Mouse (Mus musculus): ENCODE results near the gene Vps13d. TPM values are rescaled to one million over a fixed set of nuclear protein-coding genes. Genes with fewer than 3 reads are reported as not detected.

Gene Vps13d
- polyA plus RNA-seq, 1 experiment: 15.6 TPM

DNA sequence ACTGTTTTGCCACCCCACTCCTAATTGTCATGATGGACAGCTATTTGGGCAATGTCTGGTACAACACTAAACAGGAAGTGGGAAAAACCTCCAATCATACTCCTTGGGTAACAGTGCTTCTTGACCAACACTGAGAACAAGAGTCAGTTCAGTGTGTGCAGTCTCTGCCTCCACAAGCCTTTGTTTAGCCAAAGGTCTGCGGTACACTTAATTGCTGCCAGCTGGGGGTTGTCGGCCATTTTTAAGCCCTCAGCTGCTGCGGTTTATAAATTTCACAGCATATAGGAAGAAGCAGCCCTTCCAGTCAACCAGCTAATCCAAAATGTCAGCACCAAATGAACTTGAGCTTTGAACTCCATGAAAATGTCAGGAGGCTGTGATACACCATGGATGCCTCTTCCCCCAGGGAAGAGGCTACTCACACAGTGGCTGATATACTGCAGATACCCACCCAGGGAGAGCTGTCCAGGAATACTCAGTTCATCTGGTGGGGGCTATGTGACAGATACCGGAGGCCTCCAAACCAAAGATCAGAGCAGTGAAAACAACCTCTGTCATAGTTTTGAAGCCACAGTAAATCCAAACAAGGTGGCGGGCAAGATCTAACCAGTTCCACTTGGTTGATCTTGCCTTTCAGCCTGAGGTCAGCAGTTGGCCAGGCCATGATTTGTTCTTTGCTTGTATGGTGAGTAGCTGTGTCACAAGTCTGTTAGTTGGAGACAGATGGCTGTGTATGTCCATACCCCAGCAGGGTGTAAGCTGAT is 206.2 kb downstream of the Vps13d start:
- H3K27ac ChIP-seq (ENCODE audit: insufficient read depth, low read length): no peak overlapping the region

DNA sequence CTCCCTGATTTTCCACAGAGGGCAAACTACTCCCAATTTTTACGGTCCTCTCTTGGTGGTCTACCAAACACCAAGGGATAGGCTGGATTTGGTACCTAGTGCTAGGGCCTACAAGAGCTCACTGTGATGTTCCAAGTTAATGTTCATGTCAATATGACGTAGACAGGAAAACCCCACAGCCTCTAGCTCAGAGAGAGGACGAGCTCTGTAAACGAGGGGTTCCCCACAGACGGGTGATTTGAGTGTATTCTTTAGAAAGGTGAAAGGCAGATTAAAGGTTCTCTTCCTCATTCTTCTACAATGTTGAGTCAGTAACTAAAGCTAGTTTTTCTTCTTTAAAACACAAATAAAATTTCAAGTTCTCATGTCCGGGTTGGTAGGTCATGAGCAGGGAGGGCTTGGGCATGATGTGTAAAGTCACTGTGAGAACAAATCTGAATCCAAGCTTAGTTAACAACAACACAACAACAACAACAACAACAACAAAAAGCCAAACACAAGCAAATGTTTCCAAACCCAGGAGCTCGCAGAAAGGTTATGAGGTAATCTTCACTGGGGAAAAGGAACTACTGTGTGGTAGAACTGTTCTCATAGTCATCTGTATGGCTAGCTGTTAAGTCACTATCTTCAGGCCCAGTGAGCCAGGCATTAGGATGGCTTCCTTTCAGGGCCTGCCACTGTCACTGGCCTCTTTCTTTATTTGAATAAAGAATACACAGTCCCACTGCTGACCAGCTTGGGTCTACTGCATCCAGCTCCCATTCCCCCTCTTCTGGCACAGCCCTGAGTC is 208.6 kb downstream of the Vps13d start:
- H3K27ac ChIP-seq (ENCODE audit: insufficient read depth, low read length): no peak overlapping the region
- TF ChIP-seq EP300 (IDR thresholded peaks at IDR 0.05; ENCODE audit: insufficient read depth, low read depth, low read length) (no peak), POLR2A (IDR thresholded peaks at IDR 0.05; ENCODE audit: insufficient read depth, low read length) (no peak), CTCF (IDR thresholded peaks at IDR 0.05; ENCODE audit: low read depth, low read length) (no peak)
- no peaks in the 10 kb centered on the region for H3K4me1 ChIP-seq (ENCODE audit: control insufficient read depth, insufficient read depth, low read length)
- H3K9me3 ChIP-seq (replicated peaks; ENCODE audit: control insufficient read depth, insufficient read depth, low read length, poor library complexity, severe bottlenecking): no peaks in the 10 kb centered on the region
- H3K36me3 ChIP-seq (ENCODE audit: control insufficient read depth, insufficient read depth, low read length, poor library complexity, severe bottlenecking): no peaks in the 10 kb centered on the region
- H3K9ac ChIP-seq (ENCODE audit: low read depth, poor library complexity, severe bottlenecking): no peak overlapping the region
- no peak overlapping the region for H3K4me3 ChIP-seq (ENCODE audit: low read depth, low read length)
- no peaks in the 10 kb centered on the region for H3K27me3 ChIP-seq (ENCODE audit: control insufficient read depth, insufficient read depth, low read length, poor library complexity, severe bottlenecking)

More for the DNA sequence above, 206.2 kb downstream of the Vps13d start:
- Histone ChIP-seq H3K9me3 (replicated peaks; ENCODE audit: control insufficient read depth, insufficient read depth, low read length, poor library complexity, severe bottlenecking) (no peaks in the 10 kb centered on the region), H3K36me3 (ENCODE audit: control insufficient read depth, insufficient read depth, low read length, poor library complexity, severe bottlenecking) (no peaks in the 10 kb centered on the region), H3K4me3 (ENCODE audit: low read depth, low read length) (no peak overlapping the region), H3K4me1 (ENCODE audit: control insufficient read depth, insufficient read depth, low read length) (peaks cover 5% of the 10 kb centered on the region), H3K27me3 (ENCODE audit: control insufficient read depth, insufficient read depth, low read length, poor library complexity, severe bottlenecking) (no peaks in the 10 kb centered on the region), H3K9ac (ENCODE audit: low read depth, poor library complexity, severe bottlenecking) (no peak overlapping the region)
- TF ChIP-seq POLR2A (IDR thresholded peaks at IDR 0.05; ENCODE audit: insufficient read depth, low read length): no peak
- TF ChIP-seq CTCF (IDR thresholded peaks at IDR 0.05; ENCODE audit: low read depth, low read length): no peak
- TF ChIP-seq EP300 (IDR thresholded peaks at IDR 0.05; ENCODE audit: insufficient read depth, low read depth, low read length): no peak

DNA sequence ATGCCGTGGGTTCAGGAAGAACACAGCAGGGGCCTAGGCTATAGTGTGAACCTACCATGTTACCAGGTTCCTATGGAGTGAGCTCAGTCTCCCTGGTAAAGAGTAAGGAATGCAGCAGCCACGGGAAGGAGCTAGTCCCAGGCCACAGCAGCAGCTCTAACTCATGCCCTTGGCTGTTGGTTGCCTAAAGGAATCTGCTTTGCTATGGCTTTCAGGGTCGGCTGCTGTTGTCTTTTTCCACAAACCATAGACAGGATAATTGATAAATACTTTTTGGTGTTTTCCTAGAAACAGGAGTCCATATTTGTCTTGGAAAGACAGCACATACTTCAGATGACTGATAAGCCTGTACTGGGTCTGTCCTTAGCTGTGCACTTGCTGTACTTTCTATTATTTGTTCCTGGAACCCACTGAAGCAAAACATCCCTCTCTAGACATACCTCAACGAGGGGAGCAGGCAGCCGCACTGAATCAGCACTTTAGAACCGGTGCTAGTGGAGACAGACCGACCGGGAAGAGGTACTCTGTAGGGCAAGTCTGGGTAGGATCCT is 210.9 kb downstream of the Vps13d start:
- no peak for TF ChIP-seq POLR2A (IDR thresholded peaks at IDR 0.05; ENCODE audit: insufficient read depth, low read length)
- TF ChIP-seq CTCF (IDR thresholded peaks at IDR 0.05; ENCODE audit: low read depth, low read length): no peak
- no peak for TF ChIP-seq EP300 (IDR thresholded peaks at IDR 0.05; ENCODE audit: insufficient read depth, low read depth, low read length)
- Histone ChIP-seq H3K36me3 (ENCODE audit: control insufficient read depth, insufficient read depth, low read length, poor library complexity, severe bottlenecking) (no peaks in the 10 kb centered on the region), H3K4me3 (ENCODE audit: low read depth, low read length) (no peak overlapping the region), H3K27ac (ENCODE audit: insufficient read depth, low read length) (no peak overlapping the region), H3K27me3 (ENCODE audit: control insufficient read depth, insufficient read depth, low read length, poor library complexity, severe bottlenecking) (no peaks in the 10 kb centered on the region), H3K9me3 (replicated peaks; ENCODE audit: control insufficient read depth, insufficient read depth, low read length, poor library complexity, severe bottlenecking) (no peaks in the 10 kb centered on the region), H3K9ac (ENCODE audit: low read depth, poor library complexity, severe bottlenecking) (no peak overlapping the region), H3K4me1 (ENCODE audit: control insufficient read depth, insufficient read depth, low read length) (no peaks in the 10 kb centered on the region)

DNA sequence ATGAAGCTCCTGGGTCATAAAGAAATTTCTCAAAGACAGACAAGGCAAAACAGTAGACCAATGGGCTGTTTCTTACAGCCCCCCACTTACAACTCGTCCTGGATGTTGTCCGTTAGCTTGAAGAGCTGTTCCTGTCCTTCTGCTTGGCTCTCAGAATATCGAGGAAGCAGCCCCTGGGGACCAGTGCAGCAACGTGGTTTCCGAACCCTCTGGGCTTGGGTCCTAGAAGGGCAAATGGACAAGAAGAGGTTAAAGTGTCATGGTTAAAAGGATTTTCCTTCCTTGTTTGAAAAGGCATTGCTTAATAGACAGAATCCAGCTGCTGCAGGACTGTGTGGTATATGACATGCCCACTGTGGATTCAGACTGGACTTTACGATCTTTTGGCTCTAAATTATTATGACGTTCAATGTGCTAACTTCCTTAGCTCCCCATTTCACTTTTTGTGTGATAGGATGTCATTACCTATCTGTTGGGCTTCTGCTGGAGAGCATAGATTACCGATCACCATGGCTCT is 211.5 kb downstream of the Vps13d start:
- no peaks in the 10 kb centered on the region for H3K4me1 ChIP-seq (ENCODE audit: control insufficient read depth, insufficient read depth, low read length)
- no peaks in the 10 kb centered on the region for H3K27me3 ChIP-seq (ENCODE audit: control insufficient read depth, insufficient read depth, low read length, poor library complexity, severe bottlenecking)
- no peak overlapping the region for H3K9ac ChIP-seq (ENCODE audit: low read depth, poor library complexity, severe bottlenecking)
- H3K9me3 ChIP-seq (replicated peaks; ENCODE audit: control insufficient read depth, insufficient read depth, low read length, poor library complexity, severe bottlenecking): no peaks in the 10 kb centered on the region
- H3K4me3 ChIP-seq (ENCODE audit: low read depth, low read length): no peak overlapping the region
- no peak for TF ChIP-seq EP300 (IDR thresholded peaks at IDR 0.05; ENCODE audit: insufficient read depth, low read depth, low read length)
- no peak for TF ChIP-seq POLR2A (IDR thresholded peaks at IDR 0.05; ENCODE audit: insufficient read depth, low read length)
- no peak for TF ChIP-seq CTCF (IDR thresholded peaks at IDR 0.05; ENCODE audit: low read depth, low read length)
- H3K36me3 ChIP-seq (ENCODE audit: control insufficient read depth, insufficient read depth, low read length, poor library complexity, severe bottlenecking): no peaks in the 10 kb centered on the region
- H3K27ac ChIP-seq (ENCODE audit: insufficient read depth, low read length): no peak overlapping the region

DNA sequence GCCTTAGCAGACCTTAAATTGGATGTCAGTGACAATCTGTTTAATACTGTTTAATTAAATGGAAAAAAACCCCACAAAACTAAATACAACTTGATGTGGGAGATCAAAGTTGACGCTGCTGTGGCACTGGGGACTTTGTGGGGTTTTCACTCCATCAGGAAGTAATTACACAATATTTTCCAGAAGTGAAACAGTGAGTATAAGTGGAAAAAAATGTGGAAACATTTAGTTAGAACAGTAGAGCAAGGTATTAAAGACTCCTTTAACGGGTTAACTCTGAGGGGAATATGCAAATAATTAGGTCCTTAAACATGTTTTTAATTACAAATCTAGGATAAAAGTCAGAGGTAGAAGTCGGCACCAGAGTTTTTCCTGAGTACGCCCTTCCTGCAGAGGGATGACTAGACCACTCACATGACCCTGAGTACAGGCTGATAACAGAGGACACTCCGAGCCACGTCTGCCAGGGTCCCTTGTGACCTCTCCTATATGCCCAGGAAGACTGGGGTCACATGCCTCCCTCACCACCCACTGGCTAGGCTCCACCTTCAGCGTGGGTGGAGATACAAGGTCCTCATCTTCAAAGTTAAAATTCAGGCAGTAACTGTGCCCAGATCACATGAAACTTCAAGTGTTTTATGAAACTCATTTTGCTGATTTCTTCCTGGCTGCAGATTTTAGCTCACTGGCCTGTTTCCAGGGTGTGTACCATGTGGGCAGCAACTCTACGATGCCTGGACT is 213.8 kb downstream of the Vps13d start:
- no peak overlapping the region for H3K9ac ChIP-seq (ENCODE audit: low read depth, poor library complexity, severe bottlenecking)
- H3K27ac ChIP-seq (ENCODE audit: insufficient read depth, low read length): no peak overlapping the region
- H3K4me3 ChIP-seq (ENCODE audit: low read depth, low read length): no peak overlapping the region
- H3K36me3 ChIP-seq (ENCODE audit: control insufficient read depth, insufficient read depth, low read length, poor library complexity, severe bottlenecking): no peaks in the 10 kb centered on the region
- no peak for TF ChIP-seq POLR2A (IDR thresholded peaks at IDR 0.05; ENCODE audit: insufficient read depth, low read length)
- TF ChIP-seq EP300 (IDR thresholded peaks at IDR 0.05; ENCODE audit: insufficient read depth, low read depth, low read length): no peak
- no peak for TF ChIP-seq CTCF (IDR thresholded peaks at IDR 0.05; ENCODE audit: low read depth, low read length)
- H3K27me3 ChIP-seq (ENCODE audit: control insufficient read depth, insufficient read depth, low read length, poor library complexity, severe bottlenecking): no peaks in the 10 kb centered on the region
- no peaks in the 10 kb centered on the region for H3K4me1 ChIP-seq (ENCODE audit: control insufficient read depth, insufficient read depth, low read length)
- H3K9me3 ChIP-seq (replicated peaks; ENCODE audit: control insufficient read depth, insufficient read depth, low read length, poor library complexity, severe bottlenecking): no peaks in the 10 kb centered on the region
